Mouse (Mus musculus): ENCODE results near the gene BC048679.
"Not testable (repeated sequence)": the region's sequence is repeated elsewhere in the genome, so short reads cannot be mapped to it uniquely, and the experiment has no call there.

The BC048679 gene

GRCm38 (mm10) chr7:81498181-81498580 lies at the start of gene BC048679:
TSS of gene BC048679 (minus strand) at chr7:81498281.
- DNase-seq: no peak

GRCm38 (mm10) chr7:81542934-81543333 lies 44.9 kb upstream of the BC048679 start:
- no peak for DNase-seq

- no peak for DNase-seq
Measured at GRCm38 (mm10) chr7:81541924-81542524, 43.9 kb upstream of the BC048679 start.

GRCm38 (mm10) chr7:81540999-81541398 lies 42.9 kb upstream of the BC048679 start:
- DNase-seq: no peak

- no peak for DNase-seq
Measured at GRCm38 (mm10) chr7:81539565-81539964, 41.5 kb upstream of the BC048679 start.

- no peak for DNase-seq
Measured at GRCm38 (mm10) chr7:81538070-81538675, 40.1 kb upstream of the BC048679 start.

GRCm38 (mm10) chr7:81536478-81536877 lies 38.4 kb upstream of the BC048679 start:
- DNase-seq: no peak

GRCm38 (mm10) chr7:81531462-81531861 lies 33.4 kb upstream of the BC048679 start:
- DNase-seq: no peak

GRCm38 (mm10) chr7:81528918-81529317 lies 30.8 kb upstream of the BC048679 start:
- no peak for DNase-seq

GRCm38 (mm10) chr7:81523663-81524017 lies 25.6 kb upstream of the BC048679 start:
- DNase-seq: no peak

GRCm38 (mm10) chr7:81523008-81523662 lies 25.1 kb upstream of the BC048679 start:
- DNase-seq: peak; percentile 88

GRCm38 (mm10) chr7:81516154-81517030 lies 18.3 kb upstream of the BC048679 start:
- peak; percentile 15 for DNase-seq

- peak; percentile 12 for DNase-seq
Measured at GRCm38 (mm10) chr7:81514906-81515590, 17.0 kb upstream of the BC048679 start.

- DNase-seq: no peak
Measured at GRCm38 (mm10) chr7:81501050-81501449, 3.0 kb upstream of the BC048679 start.

GRCm38 (mm10) chr7:81497171-81497570 lies 910 bp downstream of the BC048679 start:
- no peak for DNase-seq

GRCm38 (mm10) chr7:81493331-81494021 lies 4.6 kb downstream of the BC048679 start, which contains the start of gene Ap3b2:
TSS of gene Ap3b2 (minus strand) at chr7:81493925.
- peak; percentile 36 for DNase-seq

GRCm38 (mm10) chr7:81492628-81493027 lies 5.5 kb downstream of the BC048679 start:
- DNase-seq: no peak

GRCm38 (mm10) chr7:81489649-81490048 lies 8.4 kb downstream of the BC048679 start:
- no peak for DNase-seq

GRCm38 (mm10) chr7:81480800-81481199 lies 17.3 kb downstream of the BC048679 start:
- no peak for DNase-seq

GRCm38 (mm10) chr7:81479531-81480090 lies 18.5 kb downstream of the BC048679 start:
- DNase-seq: no peak

- not testable (repeated sequence) for DNase-seq
Measured at GRCm38 (mm10) chr7:81478261-81478660, 19.8 kb downstream of the BC048679 start.

- DNase-seq: no peak
Measured at GRCm38 (mm10) chr7:81476833-81477232, 21.2 kb downstream of the BC048679 start.
